Mouse (Mus musculus) liver, postnatal 0 days (tissue): ENCODE measurements around the gene Lmod1. TPM values are rescaled to one million over a fixed set of nuclear protein-coding genes. Genes with fewer than 3 reads are reported as not detected.

Experiments
- ATAC-seq: fragments of 200-750 bp; cut with Nextera tagmentation; 2 replicates; pipeline ENCODE4 v1.8.0; 2017; ENCODE audit warnings: mild to moderate bottlenecking, moderate library complexity
- DNase-seq: peaks from one replicate; pipeline ENCODE4 v3.0.0-alpha.2; 2016
- H3K27ac ChIP-seq: fragments of 300-500 bp; sonication (generic); 2 replicates; pipeline ENCODE4 v1.5.1; 2014; ENCODE audit warnings: antibody characterized with exemption, moderate library complexity, mild to moderate bottlenecking, low read depth
- H3K27me3 ChIP-seq: fragments of 300-500 bp; sonication (generic); 2 replicates; pipeline ENCODE4 v1.6.1; 2014; ENCODE audit warnings: low read length, control low read depth, mixed read lengths; ENCODE audit not compliant: insufficient read depth
- H3K36me3 ChIP-seq: fragments of 300-500 bp; sonication (generic); replicated peaks from 2 replicates; pipeline ENCODE4 v1.6.1; 2014; ENCODE audit warnings: mild to moderate bottlenecking, control low read depth, low read length, moderate library complexity, mixed read lengths; ENCODE audit not compliant: insufficient read depth
- H3K4me1 ChIP-seq: fragments of 300-500 bp; sonication (generic); 2 replicates; pipeline ENCODE4 v1.6.1; 2014; ENCODE audit warnings: antibody characterized with exemption, mild to moderate bottlenecking, control low read depth; ENCODE audit not compliant: insufficient read depth
- H3K4me2 ChIP-seq: fragments of 300-500 bp; sonication (generic); 2 replicates; pipeline ENCODE4 v1.6.1; 2014; ENCODE audit warnings: low read depth, mild to moderate bottlenecking, low read length, moderate library complexity, mixed read lengths
- H3K4me3 ChIP-seq: fragments of 300-500 bp; sonication (generic); 2 replicates; pipeline ENCODE4 v1.5.1; 2014; ENCODE audit warnings: low read depth, low read length
- H3K9ac ChIP-seq: fragments of 300-500 bp; sonication (generic); replicated peaks from 2 replicates; pipeline ENCODE4 v1.6.1; 2014; ENCODE audit warnings: mild to moderate bottlenecking, moderate library complexity
- H3K9me3 ChIP-seq: fragments of 300-500 bp; sonication (generic); 2 replicates; pipeline ENCODE4 v1.6.1; 2016; ENCODE audit warnings: mild to moderate bottlenecking, control low read depth, low read length, mixed read lengths
- CTCF ChIP-seq: sonication (generic); IDR thresholded peaks from 2 replicates; pipeline ENCODE4 v1.5.1; 2016; ENCODE audit warnings: antibody characterized with exemption, low read depth
- EP300 ChIP-seq: IDR thresholded peaks from 2 replicates; pipeline ENCODE4 v1.6.1; 2016; ENCODE audit warnings: antibody characterized with exemption, low read depth, mild to moderate bottlenecking
- WGBS: fragments of 180-500 bp; shearing (Covaris S2); extraction: QIAGEN DNeasy Blood & Tissue Kit; methylation state at CpG from one replicate; pipeline ENCODE4 v1.1.7; 2014; ENCODE audit not compliant: insufficient replicate concordance; 5-methylcytosine and 5-hydroxymethylcytosine counted together
- polyA plus RNA-seq: library from polyadenylated mRNA; unstranded; fragments of >200 nt; fragmentation: Nextera tagmentation; extraction: Ambion mirVana; gene quantifications from 2 replicates; pipeline ENCODE4 v1.2.1, GENCODE M21; 2015

The Lmod1 gene
- polyA plus RNA-seq, 1 experiment from 2014 or later = 0.14 TPM

GRCm38 (mm10) chr1:135384171-135384570, 59.6 kb downstream of the Lmod1 start:
- no peak overlapping the region for H3K4me3 ChIP-seq
- no peak for ATAC-seq
- WGBS = 91% methylated on average over 5 of the region's 5 CpGs
- H3K4me1 ChIP-seq = no peaks in the 10 kb centered on the region
- DNase-seq = no peak
- no peak overlapping the region for H3K27ac ChIP-seq
- peaks cover 63% of the 10 kb centered on the region for H3K36me3 ChIP-seq
- H3K27me3 ChIP-seq = no peaks in the 10 kb centered on the region
- H3K4me2 ChIP-seq = no peak overlapping the region
- no peak for TF ChIP-seq EP300
- TF ChIP-seq CTCF = no peak
- H3K9me3 ChIP-seq = no peaks in the 10 kb centered on the region
- no peak overlapping the region for H3K9ac ChIP-seq

- Histone ChIP-seq H3K9ac (no peak overlapping the region), H3K4me3 (no peak overlapping the region), H3K4me1 (no peaks in the 10 kb centered on the region), H3K27me3 (no peaks in the 10 kb centered on the region), H3K36me3 (peaks cover 70% of the 10 kb centered on the region), H3K4me2 (no peak overlapping the region), H3K9me3 (no peaks in the 10 kb centered on the region), H3K27ac (no peak overlapping the region)
- DNase-seq (no peak), ATAC-seq (no peak)
- WGBS = 84% methylated on average over 9 of the region's 9 CpGs
- TF ChIP-seq EP300 (no peak), CTCF (no peak)
These were observed 60.6 kb downstream of the Lmod1 start for GRCm38 (mm10) chr1:135385161-135385560.

DNA sequence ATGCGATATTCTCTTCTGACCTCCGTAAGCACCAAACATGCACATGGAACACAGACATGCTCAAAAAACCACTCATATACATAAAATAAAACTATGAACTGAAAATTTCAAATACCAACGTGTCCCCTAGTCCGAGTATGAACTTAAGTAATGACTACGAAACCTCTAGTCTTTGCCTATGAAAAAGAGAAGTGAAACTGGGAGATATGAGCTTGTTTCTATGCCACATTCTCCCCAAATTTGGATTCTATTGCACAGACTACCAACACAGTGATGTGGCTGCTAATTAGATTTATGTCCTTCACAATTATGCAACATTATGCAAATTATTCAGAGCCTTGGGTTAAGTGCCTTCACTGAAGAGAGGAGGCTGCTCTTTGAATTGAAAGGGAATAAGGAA, 74.9 kb downstream of the Lmod1 start:
- H3K9me3 ChIP-seq = no peaks in the 10 kb centered on the region
- no peak overlapping the region for H3K9ac ChIP-seq
- ATAC-seq (no peak), DNase-seq (no peak)
- 82% methylated on average over 5 of the region's 5 CpGs for WGBS
- no peaks in the 10 kb centered on the region for H3K4me1 ChIP-seq
- TF ChIP-seq EP300 (no peak), CTCF (no peak)
- H3K4me3 ChIP-seq = no peak overlapping the region
- no peak overlapping the region for H3K4me2 ChIP-seq
- H3K27ac ChIP-seq = no peak overlapping the region
- H3K27me3 ChIP-seq = no peaks in the 10 kb centered on the region
- H3K36me3 ChIP-seq = peaks cover 50% of the 10 kb centered on the region

- no peak for ATAC-seq
- H3K27me3 ChIP-seq = no peaks in the 10 kb centered on the region
- TF ChIP-seq CTCF (peak; percentile 27; the same call in 1 of the 2 replicates), EP300 (no peak)
- H3K4me2 ChIP-seq = no peak overlapping the region
- 90% methylated on average over 3 of the region's 3 CpGs for WGBS
- H3K4me1 ChIP-seq = no peaks in the 10 kb centered on the region
- H3K4me3 ChIP-seq = no peak overlapping the region
- H3K9ac ChIP-seq = no peak overlapping the region
- H3K36me3 ChIP-seq = peaks cover 59% of the 10 kb centered on the region
- DNase-seq = no peak
- no peak overlapping the region for H3K27ac ChIP-seq
- no peaks in the 10 kb centered on the region for H3K9me3 ChIP-seq
These were observed 77.0 kb downstream of the Lmod1 start for GRCm38 (mm10) chr1:135401452-135402110.

- H3K4me1 ChIP-seq = no peaks in the 10 kb centered on the region
- no peak overlapping the region for H3K4me2 ChIP-seq
- no peak overlapping the region for H3K9ac ChIP-seq
- WGBS = 65% methylated on average over 7 of the region's 7 CpGs
- no peak overlapping the region for H3K27ac ChIP-seq
- TF ChIP-seq EP300 (no peak), CTCF (no peak)
- ATAC-seq = no peak
- H3K9me3 ChIP-seq = no peaks in the 10 kb centered on the region
- no peaks in the 10 kb centered on the region for H3K27me3 ChIP-seq
- H3K4me3 ChIP-seq = no peak overlapping the region
- DNase-seq = no peak
- peaks cover 64% of the 10 kb centered on the region for H3K36me3 ChIP-seq
These were observed 80.7 kb downstream of the Lmod1 start for GRCm38 (mm10) chr1:135405356-135405755.

- Histone ChIP-seq H3K36me3 (peaks cover 68% of the 10 kb centered on the region), H3K4me1 (no peaks in the 10 kb centered on the region), H3K9ac (no peak overlapping the region), H3K9me3 (no peaks in the 10 kb centered on the region), H3K27me3 (no peaks in the 10 kb centered on the region), H3K4me2 (no peak overlapping the region), H3K4me3 (no peak overlapping the region), H3K27ac (no peak overlapping the region)
- no peak for ATAC-seq
- TF ChIP-seq EP300 = no peak
- no peak for TF ChIP-seq CTCF
- no peak for DNase-seq
- WGBS = 92% methylated on average over 4 of the region's 4 CpGs
These were observed 84.4 kb downstream of the Lmod1 start for GRCm38 (mm10) chr1:135408973-135409372.

GRCm38 (mm10) chr1:135410967-135411366, 86.4 kb downstream of the Lmod1 start:
- Histone ChIP-seq H3K27ac (no peak overlapping the region), H3K4me3 (no peak overlapping the region), H3K9ac (no peak overlapping the region), H3K4me1 (no peaks in the 10 kb centered on the region), H3K27me3 (no peaks in the 10 kb centered on the region), H3K9me3 (no peaks in the 10 kb centered on the region), H3K36me3 (peaks cover 65% of the 10 kb centered on the region), H3K4me2 (no peak overlapping the region)
- WGBS = 59% methylated on average over 2 of the region's 2 CpGs
- DNase-seq (no peak), ATAC-seq (peak; percentile 58)
- TF ChIP-seq CTCF (no peak), EP300 (no peak)
